Mouse (Mus musculus) kidney, adult 2 months (tissue): ENCODE measurements at regions not wholly inside any gene's neighbourhood (a gene's known extent, or its start where the extent isn't known, plus 50 kb on each side); places are given as distances from the start of the nearest gene placed in this dataset.

Experiments
- CTCF ChIP-seq: fragments of 200-500 bp; conservative IDR thresholded peaks from 2 replicates; pipeline ENCODE4 v1.5.1; 2011; ENCODE audit warnings: low read depth, mild to moderate bottlenecking, control low read depth, low read length, moderate library complexity, mixed read lengths; ENCODE audit not compliant: insufficient read depth, insufficient read length
- POLR2A ChIP-seq: fragments of 200-500 bp; IDR thresholded peaks from one replicate; pipeline ENCODE4 v1.6.1; 2011; ENCODE audit warnings: low read depth, low read length, control low read depth

- TF ChIP-seq POLR2A (no peak), CTCF (no peak)
Observed at GRCm38 (mm10) chr15:61888569-61889326, 965.9 kb upstream of the A1bg start.
